Mouse (Mus musculus): ENCODE data around the gene Afap1l2. TPM values are rescaled to one million over a fixed set of nuclear protein-coding genes. Genes with fewer than 3 reads are reported as not detected.

Afap1l2 gene
- total RNA-seq, 2 experiments from 2014 or later: 0.47 TPM; not detected in 1

DNA sequence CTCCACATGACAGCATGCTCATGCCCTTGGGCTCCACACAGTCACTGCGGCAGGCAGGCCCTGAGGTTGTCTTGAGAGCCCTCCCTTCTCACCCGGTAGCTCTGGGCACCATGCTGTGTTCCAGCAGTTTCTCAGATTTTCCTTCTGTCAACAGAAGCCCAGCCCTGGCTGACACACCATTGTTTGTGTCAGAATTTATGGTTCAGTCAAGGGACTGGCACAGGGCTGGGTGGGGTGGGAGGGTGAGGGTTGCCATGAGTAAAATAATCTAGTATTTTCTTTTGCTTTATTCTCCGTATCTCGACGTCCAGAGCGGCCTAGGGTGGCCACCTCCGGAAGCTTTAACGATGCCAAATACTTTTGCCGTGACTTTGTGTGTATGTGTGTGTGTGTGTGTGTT, 26.3 kb downstream of the Afap1l2 start:
- no peak for ATAC-seq (replicated peaks; ENCODE audit: low FRiP score, low TSS enrichment, poor library complexity, severe bottlenecking)

- no peak for ATAC-seq (replicated peaks; ENCODE audit: low FRiP score, low TSS enrichment, poor library complexity, severe bottlenecking)
Observed at GRCm38 (mm10) chr19:56980803-56981202, 27.2 kb downstream of the Afap1l2 start.

GRCm38 (mm10) chr19:56976962-56977948, 30.8 kb downstream of the Afap1l2 start:
- no peak for ATAC-seq (replicated peaks; ENCODE audit: low FRiP score, low TSS enrichment, poor library complexity, severe bottlenecking)

DNA sequence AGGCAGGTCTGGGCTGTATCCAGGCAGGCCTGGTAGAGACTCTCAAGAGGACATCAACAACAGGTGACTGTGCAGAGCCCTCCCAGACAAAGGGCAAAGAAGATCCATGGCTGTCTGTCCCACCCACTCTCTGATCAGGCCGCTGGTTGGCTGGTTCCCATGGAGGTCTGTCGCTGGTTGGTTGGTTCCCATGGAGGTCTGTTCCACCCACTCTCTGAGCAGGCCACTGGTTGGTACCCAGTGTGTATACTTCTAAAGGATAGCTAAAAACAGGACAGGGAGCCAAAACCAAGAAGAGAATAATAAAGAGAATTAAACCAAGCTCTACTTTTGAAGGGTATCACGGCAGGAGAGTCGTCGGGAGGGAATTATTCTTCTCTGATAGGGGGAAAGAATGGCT, 31.5 kb downstream of the Afap1l2 start:
- ATAC-seq (replicated peaks; ENCODE audit: low FRiP score, low TSS enrichment, poor library complexity, severe bottlenecking): no peak

- no peak for ATAC-seq (replicated peaks; ENCODE audit: low FRiP score, low TSS enrichment, poor library complexity, severe bottlenecking)
Observed at GRCm38 (mm10) chr19:56975502-56975901, 32.5 kb downstream of the Afap1l2 start.

DNA sequence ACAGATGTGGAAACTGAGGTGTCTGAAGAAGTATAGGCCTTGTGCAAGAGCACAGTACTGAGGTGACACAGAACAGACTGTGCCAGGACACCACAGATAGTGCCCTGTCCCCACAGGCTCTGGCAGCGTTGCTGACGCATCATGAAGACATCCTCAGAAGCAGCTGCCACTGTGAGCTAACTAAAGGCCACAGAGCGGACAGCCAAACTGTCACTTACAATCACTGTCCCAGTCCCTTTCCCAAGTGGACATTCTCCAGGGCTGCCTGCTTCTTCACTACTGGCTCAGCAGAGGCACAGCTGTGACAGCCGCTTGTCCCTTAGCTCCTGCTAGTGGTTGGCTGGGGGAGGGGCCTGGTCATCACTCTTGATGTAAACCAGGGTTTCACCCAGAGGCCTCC, 33.9 kb downstream of the Afap1l2 start:
- ATAC-seq (replicated peaks; ENCODE audit: low FRiP score, low TSS enrichment, poor library complexity, severe bottlenecking): no peak

DNA sequence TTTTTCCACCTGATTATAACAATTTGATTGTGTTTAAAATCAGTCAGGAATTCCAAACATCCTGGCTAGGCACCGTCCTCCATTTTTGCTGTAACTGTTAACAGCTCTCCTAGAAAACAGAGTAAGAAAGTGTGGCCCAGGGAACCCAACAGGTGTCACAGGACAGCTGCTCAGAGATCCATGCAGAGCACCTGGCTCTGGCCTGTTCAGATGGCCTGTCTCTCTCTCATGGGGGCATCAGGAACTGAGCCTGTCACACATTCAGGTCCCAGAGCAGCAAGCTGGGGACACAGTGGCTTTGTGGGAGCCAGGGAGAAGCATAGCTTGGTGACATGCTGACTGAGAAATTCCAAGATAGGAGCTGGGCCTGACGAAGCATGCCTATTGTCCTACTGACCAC, 35.3 kb downstream of the Afap1l2 start:
- no peak for ATAC-seq (replicated peaks; ENCODE audit: low FRiP score, low TSS enrichment, poor library complexity, severe bottlenecking)

DNA sequence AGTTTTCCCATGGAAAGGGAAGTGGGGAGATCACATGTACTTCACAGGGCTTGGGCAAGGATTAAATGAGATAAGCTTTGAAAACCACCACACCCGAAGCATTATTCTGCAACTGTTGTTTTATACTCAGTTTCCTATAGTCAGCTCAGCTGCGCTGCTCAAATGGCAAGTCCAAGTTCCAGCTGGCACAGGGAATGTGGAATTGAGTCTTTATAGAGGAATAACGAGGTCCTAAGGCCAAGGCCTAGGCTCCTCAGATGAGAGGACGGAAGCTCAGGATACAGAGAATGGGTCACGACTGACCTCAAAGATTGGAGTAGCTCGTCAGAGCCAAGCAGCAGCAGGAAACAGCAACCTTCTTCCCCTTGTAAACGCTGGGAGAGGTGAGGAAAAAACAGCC, 36.7 kb downstream of the Afap1l2 start:
- ATAC-seq (replicated peaks; ENCODE audit: low FRiP score, low TSS enrichment, poor library complexity, severe bottlenecking): no peak

GRCm38 (mm10) chr19:56963876-56964275, 44.2 kb downstream of the Afap1l2 start:
- ATAC-seq (replicated peaks; ENCODE audit: low FRiP score, low TSS enrichment, poor library complexity, severe bottlenecking): no peak

- ATAC-seq (replicated peaks; ENCODE audit: low FRiP score, low TSS enrichment, poor library complexity, severe bottlenecking): no peak
Observed at GRCm38 (mm10) chr19:56959601-56960000, 48.4 kb downstream of the Afap1l2 start.

DNA sequence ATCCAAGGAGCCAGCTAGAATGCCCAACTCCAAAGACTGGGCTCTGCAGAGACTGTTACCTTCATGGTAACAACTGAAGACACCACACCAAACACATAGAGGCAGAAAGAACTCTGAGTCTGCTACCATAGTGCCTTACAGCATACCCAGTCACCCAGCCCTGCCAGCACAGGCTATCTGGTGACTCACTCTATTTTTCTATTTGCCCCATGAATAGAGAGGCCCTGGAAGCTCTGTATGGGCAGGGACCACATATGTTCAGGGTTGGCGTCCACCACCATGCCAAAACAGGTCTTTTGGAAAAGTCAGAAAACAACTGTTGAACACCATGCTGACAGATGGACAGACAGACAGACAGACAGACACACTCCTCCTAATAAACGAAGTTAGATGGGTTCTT, 49.0 kb downstream of the Afap1l2 start:
- ATAC-seq (replicated peaks; ENCODE audit: low FRiP score, low TSS enrichment, poor library complexity, severe bottlenecking): no peak

GRCm38 (mm10) chr19:56958582-56959021, 49.4 kb downstream of the Afap1l2 start:
- ATAC-seq (replicated peaks; ENCODE audit: low FRiP score, low TSS enrichment, poor library complexity, severe bottlenecking): no peak

- no peak for ATAC-seq (replicated peaks; ENCODE audit: low FRiP score, low TSS enrichment, poor library complexity, severe bottlenecking)
Observed at GRCm38 (mm10) chr19:56958011-56958410, 50.0 kb downstream of the Afap1l2 start.

- no peak for ATAC-seq (replicated peaks; ENCODE audit: low FRiP score, low TSS enrichment, poor library complexity, severe bottlenecking)
Observed at GRCm38 (mm10) chr19:56955568-56956513, 52.2 kb downstream of the Afap1l2 start.

GRCm38 (mm10) chr19:56954857-56955256, 53.2 kb downstream of the Afap1l2 start:
- no peak for ATAC-seq (replicated peaks; ENCODE audit: low FRiP score, low TSS enrichment, poor library complexity, severe bottlenecking)

GRCm38 (mm10) chr19:56953856-56954255, 54.2 kb downstream of the Afap1l2 start:
- no peak for ATAC-seq (replicated peaks; ENCODE audit: low FRiP score, low TSS enrichment, poor library complexity, severe bottlenecking)

DNA sequence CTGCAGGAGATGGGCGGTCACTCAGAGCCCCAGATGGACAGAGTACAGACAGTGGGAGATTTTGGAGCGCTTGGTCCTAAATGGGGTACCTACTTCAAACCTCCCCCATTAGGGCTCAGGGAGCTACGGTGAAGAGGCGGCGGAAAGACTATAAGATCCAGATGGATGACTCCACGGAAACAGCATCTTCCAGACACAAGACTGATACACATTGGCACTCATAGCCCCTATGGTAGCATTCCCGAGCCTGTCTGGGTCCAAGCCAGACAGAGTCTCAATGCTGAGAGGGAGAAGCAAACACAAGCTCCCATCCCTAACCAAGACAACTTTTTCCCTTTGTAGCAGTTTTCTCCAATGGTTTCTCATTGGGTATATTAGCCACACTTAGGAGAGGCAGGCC, 57.2 kb downstream of the Afap1l2 start:
- no peak for ATAC-seq (replicated peaks; ENCODE audit: low FRiP score, low TSS enrichment, poor library complexity, severe bottlenecking)

DNA sequence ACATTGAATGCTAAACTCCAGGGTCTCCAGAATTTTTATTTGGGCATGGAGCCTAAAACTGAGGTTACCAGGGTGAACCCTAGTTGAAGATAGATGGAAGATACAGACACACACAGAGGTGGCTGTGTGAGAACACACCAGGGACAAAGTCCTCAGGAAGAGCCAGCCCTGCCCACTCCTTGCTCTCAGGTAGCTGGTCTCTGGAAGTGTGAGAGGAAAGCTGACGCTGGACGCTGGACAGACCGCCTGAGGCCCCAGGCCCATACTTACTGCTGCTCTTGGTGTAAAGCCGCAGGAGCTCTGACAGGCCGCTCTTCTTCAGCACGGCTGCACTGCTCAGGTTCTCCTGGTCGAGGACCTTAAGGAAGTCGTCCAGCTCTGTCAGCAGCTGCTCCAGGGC, 58.2 kb downstream of the Afap1l2 start:
- ATAC-seq (replicated peaks; ENCODE audit: low FRiP score, low TSS enrichment, poor library complexity, severe bottlenecking): no peak

DNA sequence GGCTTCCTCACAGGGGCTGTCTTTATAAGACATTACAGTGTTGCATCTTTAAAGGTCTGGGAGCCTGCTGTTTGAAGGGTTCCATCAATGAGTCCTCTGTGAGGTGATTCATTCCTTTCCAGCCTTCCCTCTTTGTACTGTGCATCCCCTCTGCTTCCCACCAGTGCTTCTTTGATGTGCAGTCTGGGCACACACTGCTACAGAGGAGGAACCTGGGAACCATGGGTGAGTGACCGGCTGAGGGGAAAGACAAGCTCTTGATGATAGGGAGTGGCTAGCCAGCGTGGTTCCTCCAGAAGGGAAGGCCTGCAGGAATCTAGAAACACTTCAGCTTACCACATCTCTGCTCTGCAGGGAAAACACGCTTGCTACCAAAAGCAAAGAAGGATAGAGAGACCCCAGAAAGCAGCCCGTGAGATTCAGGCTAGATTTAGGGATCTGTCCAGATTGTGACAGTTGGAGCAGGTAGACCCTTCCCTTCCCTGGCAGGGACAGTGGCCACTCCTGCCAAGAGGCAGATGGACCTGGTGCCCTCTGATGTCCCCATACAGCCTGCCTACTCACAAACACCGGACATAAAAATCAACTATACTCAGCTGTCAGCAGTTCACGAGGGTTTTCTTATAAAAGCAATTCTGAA, 59.9 kb downstream of the Afap1l2 start:
- ATAC-seq (replicated peaks; ENCODE audit: low FRiP score, low TSS enrichment, poor library complexity, severe bottlenecking): no peak

- ATAC-seq (replicated peaks; ENCODE audit: low FRiP score, low TSS enrichment, poor library complexity, severe bottlenecking): no peak
Observed at GRCm38 (mm10) chr19:56946727-56947126, 61.3 kb downstream of the Afap1l2 start.
